Mouse (Mus musculus) embryonic facial prominence, embryonic 11.5 days (tissue): ENCODE results near the gene Tmprss6. TPM values are rescaled to one million over a fixed set of nuclear protein-coding genes. Genes with fewer than 3 reads are reported as not detected.
A peak's percentile ranks its signal among the peaks of the same experiment; 100 is the strongest.

ENCODE experiments used
- ATAC-seq: fragments of 200-750 bp; cut with Nextera tagmentation; replicated peaks from 2 replicates; pipeline ENCODE4 v1.8.0; 2017; ENCODE audit warnings: low read depth; ENCODE audit not compliant: insufficient number of reproducible peaks, low FRiP score, low TSS enrichment
- DNase-seq: peaks from one replicate; pipeline ENCODE4 v3.0.0-alpha.2; 2015; ENCODE audit warnings: low spot score
- H3K27ac ChIP-seq: fragments of 300-500 bp; sonication (generic); replicated peaks from 2 replicates; pipeline ENCODE4 v1.5.1; 2014; ENCODE audit warnings: mild to moderate bottlenecking, low read depth, low read length, control low read depth
- H3K27me3 ChIP-seq: fragments of 300-500 bp; sonication (generic); 2 replicates; pipeline ENCODE4 v1.6.1; 2014; ENCODE audit warnings: mild to moderate bottlenecking, low read length, moderate library complexity, mixed read lengths; ENCODE audit not compliant: control insufficient read depth, insufficient read depth
- H3K36me3 ChIP-seq: fragments of 300-500 bp; sonication (generic); replicated peaks from 2 replicates; pipeline ENCODE4 v1.6.1; 2014; ENCODE audit warnings: low read depth, mild to moderate bottlenecking, low read length, moderate library complexity, mixed read lengths; ENCODE audit not compliant: control insufficient read depth, insufficient read depth
- H3K4me1 ChIP-seq: fragments of 300-500 bp; sonication (generic); 2 replicates; pipeline ENCODE4 v1.6.1; 2014; ENCODE audit warnings: low read length, mixed read lengths; ENCODE audit not compliant: control insufficient read depth, insufficient read depth
- H3K4me2 ChIP-seq: fragments of 300-500 bp; sonication (generic); 2 replicates; pipeline ENCODE4 v1.6.1; 2014; ENCODE audit warnings: low read depth, mild to moderate bottlenecking, control low read depth, low read length, moderate library complexity
- H3K4me3 ChIP-seq: fragments of 300-500 bp; sonication (generic); 2 replicates; pipeline ENCODE4 v1.5.1; 2014; ENCODE audit warnings: low read depth, low read length, control low read depth
- H3K9ac ChIP-seq: fragments of 300-500 bp; sonication (generic); replicated peaks from 2 replicates; pipeline ENCODE4 v1.6.1; 2014; ENCODE audit warnings: mild to moderate bottlenecking, control low read depth, low read length
- H3K9me3 ChIP-seq: fragments of 300-500 bp; sonication (generic); replicated peaks from 2 replicates; pipeline ENCODE4 v1.6.1; 2016; ENCODE audit warnings: mild to moderate bottlenecking, low read length, inconsistent platforms, mixed read lengths; ENCODE audit not compliant: control insufficient read depth
- WGBS: fragments of 180-500 bp; shearing (Covaris S2); extraction: QIAGEN DNeasy Blood & Tissue Kit; methylation state at CpG from one replicate; pipeline ENCODE4 v1.1.7; 2014; 5-methylcytosine and 5-hydroxymethylcytosine counted together
- polyA plus RNA-seq: library from polyadenylated mRNA; unstranded; fragments of >200 nt; fragmentation: Nextera tagmentation; extraction: Ambion mirVana; gene quantifications from 2 replicates; pipeline ENCODE4 v1.2.1, GENCODE M21; 2014

Gene Tmprss6
- polyA plus RNA-seq, 1 experiment from 2014 or later = 0.21 TPM

- Histone ChIP-seq H3K9ac (no peak overlapping the region), H3K4me1 (no peaks in the 10 kb centered on the region; the same call in 1 of the 2 replicates), H3K4me3 (no peak overlapping the region), H3K36me3 (no peaks in the 10 kb centered on the region), H3K9me3 (no peaks in the 10 kb centered on the region), H3K27me3 (no peaks in the 10 kb centered on the region), H3K27ac (no peak overlapping the region), H3K4me2 (no peak overlapping the region)
- 97% methylated on average over 2 of the region's 2 CpGs for WGBS
- DNase-seq = no peak
- ATAC-seq = no peak
Observed at GRCm38 (mm10) chr15:78451201-78451600, 17.2 kb downstream of the Tmprss6 start.

GRCm38 (mm10) chr15:78450419-78450768 lies 18.0 kb downstream of the Tmprss6 start:
- H3K4me2 ChIP-seq = no peak overlapping the region
- no peaks in the 10 kb centered on the region for H3K9me3 ChIP-seq
- no peaks in the 10 kb centered on the region; the same call in 1 of the 2 replicates for H3K4me1 ChIP-seq
- no peaks in the 10 kb centered on the region for H3K27me3 ChIP-seq
- no peak for DNase-seq
- no peak overlapping the region for H3K9ac ChIP-seq
- H3K4me3 ChIP-seq = no peak overlapping the region
- WGBS = 87% methylated on average over 6 of the region's 6 CpGs
- H3K27ac ChIP-seq = no peak overlapping the region
- H3K36me3 ChIP-seq = no peaks in the 10 kb centered on the region
- ATAC-seq = no peak

- ATAC-seq = no peak
- peak; percentile 53 for DNase-seq
- H3K27ac ChIP-seq = no peak overlapping the region
- H3K9ac ChIP-seq = 0 out of 2 replicates have a peak overlapping the region, but pooled peaks have one; percentile 9
- no peaks in the 10 kb centered on the region; the same call in 1 of the 2 replicates for H3K4me1 ChIP-seq
- no peaks in the 10 kb centered on the region for H3K9me3 ChIP-seq
- no peak overlapping the region for H3K4me3 ChIP-seq
- H3K27me3 ChIP-seq = no peaks in the 10 kb centered on the region
- H3K4me2 ChIP-seq = no peak overlapping the region
- H3K36me3 ChIP-seq = no peaks in the 10 kb centered on the region
- 39% methylated on average over 7 of the region's 7 CpGs for WGBS
Observed at GRCm38 (mm10) chr15:78449694-78450418, 18.6 kb downstream of the Tmprss6 start.

DNA sequence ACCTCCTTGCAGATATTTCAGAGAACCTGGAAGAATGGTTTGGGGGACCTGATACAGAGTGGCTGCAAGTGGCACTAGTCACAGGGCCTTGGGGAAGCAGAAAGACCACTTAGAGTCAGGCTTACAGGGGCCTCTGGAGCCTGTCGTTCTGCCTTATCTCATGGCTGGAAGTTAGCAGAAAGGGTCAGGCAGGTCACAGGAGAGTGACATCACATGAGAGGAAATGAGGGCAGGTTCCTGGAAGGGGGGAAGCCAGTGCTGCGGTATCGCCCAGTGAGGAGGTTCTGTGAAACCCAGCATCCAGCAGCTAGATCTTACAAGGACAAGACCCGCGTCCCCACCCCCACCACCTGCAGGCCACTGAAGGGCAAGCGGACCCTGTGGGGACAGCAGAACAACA lies 19.3 kb downstream of the Tmprss6 start:
- Histone ChIP-seq H3K27me3 (no peaks in the 10 kb centered on the region), H3K9me3 (no peaks in the 10 kb centered on the region), H3K9ac (no peak overlapping the region), H3K4me2 (no peak overlapping the region), H3K27ac (no peak overlapping the region), H3K4me3 (no peak overlapping the region), H3K4me1 (no peaks in the 10 kb centered on the region; the same call in 1 of the 2 replicates), H3K36me3 (no peaks in the 10 kb centered on the region)
- ATAC-seq = no peak
- no peak for DNase-seq
- WGBS = 57% methylated on average over 6 of the region's 6 CpGs

DNA sequence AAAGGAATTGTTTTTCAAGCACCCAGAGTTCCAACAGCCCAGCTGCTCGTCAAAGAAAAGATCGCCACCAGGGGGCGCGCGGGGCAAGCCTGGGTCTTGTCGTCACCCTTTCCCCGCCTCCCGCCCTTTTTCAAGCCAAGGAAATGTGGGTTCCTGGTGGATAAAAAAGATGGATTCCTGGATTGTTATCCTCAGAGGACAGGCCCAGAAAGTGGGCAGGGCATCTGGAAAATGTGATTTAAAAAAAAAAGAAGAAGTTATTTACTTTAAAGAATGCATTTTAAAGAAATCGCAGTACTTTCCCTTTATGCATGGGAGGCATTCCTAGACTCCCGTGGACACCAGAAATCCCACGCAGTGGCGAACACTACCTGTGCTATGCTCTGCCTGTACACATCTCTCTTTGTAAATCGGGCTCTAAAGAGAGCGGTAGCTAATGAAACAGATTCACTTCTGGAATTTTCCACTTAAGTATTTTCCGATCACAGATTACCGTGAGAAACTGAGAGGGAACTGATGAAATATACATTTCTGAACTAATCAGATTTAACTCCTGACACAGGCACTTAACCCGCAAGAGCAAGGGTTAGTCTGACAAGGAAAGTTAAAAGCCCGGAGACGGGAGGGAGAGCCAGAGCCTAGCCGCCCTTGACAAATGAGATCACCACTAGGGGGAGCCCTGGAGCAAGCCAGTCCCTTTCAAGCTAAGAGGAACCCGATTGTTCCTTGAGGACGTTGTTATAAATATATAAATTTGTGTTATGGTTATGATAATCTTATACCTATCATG lies 20.5 kb downstream of the Tmprss6 start:
- H3K4me1 ChIP-seq = no peaks in the 10 kb centered on the region; the same call in 1 of the 2 replicates
- H3K4me2 ChIP-seq = peak overlapping the region; percentile 55
- peak overlapping the region; percentile 56 for H3K9ac ChIP-seq
- H3K9me3 ChIP-seq = no peaks in the 10 kb centered on the region
- no peaks in the 10 kb centered on the region for H3K27me3 ChIP-seq
- H3K4me3 ChIP-seq = peak overlapping the region; percentile 23
- no peak overlapping the region; the same call in 1 of the 2 replicates for H3K27ac ChIP-seq
- 2% methylated on average over 22 of the region's 22 CpGs for WGBS
- H3K36me3 ChIP-seq = no peaks in the 10 kb centered on the region
- peak; percentile 48; the same call in 1 of the 2 replicates for ATAC-seq
- peak; percentile 97 for DNase-seq

DNA sequence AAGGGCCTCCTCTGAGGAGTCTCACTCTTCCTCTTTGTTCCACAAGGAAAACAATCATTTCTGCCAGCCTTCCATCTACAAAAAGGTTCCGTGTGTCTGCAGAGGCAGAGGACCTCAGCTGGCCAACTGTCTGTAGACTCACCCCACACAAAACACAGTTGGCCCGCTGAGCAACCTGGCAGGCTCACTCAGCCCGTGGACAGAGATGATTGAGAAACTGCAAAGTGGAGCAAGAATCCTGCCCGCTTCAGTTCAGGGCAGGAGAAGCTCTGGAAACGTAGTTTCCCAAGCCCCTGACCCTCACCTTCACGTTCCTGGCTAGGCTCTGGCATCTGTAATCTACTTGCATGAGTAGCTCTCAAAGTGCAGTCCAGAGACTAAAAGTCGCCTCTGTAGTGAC lies 21.3 kb downstream of the Tmprss6 start:
- no peak overlapping the region for H3K4me2 ChIP-seq
- no peaks in the 10 kb centered on the region for H3K36me3 ChIP-seq
- H3K9ac ChIP-seq = 0 out of 2 replicates have a peak overlapping the region, but pooled peaks have one; percentile 22
- no peak overlapping the region for H3K4me3 ChIP-seq
- H3K4me1 ChIP-seq = no peaks in the 10 kb centered on the region; the same call in 1 of the 2 replicates
- DNase-seq = no peak
- 41% methylated on average over 7 of the region's 7 CpGs for WGBS
- no peaks in the 10 kb centered on the region for H3K9me3 ChIP-seq
- no peak overlapping the region for H3K27ac ChIP-seq
- ATAC-seq = no peak
- H3K27me3 ChIP-seq = no peaks in the 10 kb centered on the region

- no peak for DNase-seq
- Histone ChIP-seq H3K27ac (no peak overlapping the region), H3K4me3 (no peak overlapping the region), H3K9ac (no peak overlapping the region), H3K4me2 (no peak overlapping the region), H3K4me1 (no peaks in the 10 kb centered on the region; the same call in 1 of the 2 replicates), H3K36me3 (no peaks in the 10 kb centered on the region), H3K27me3 (no peaks in the 10 kb centered on the region), H3K9me3 (no peaks in the 10 kb centered on the region)
- WGBS = 58% methylated on average over 6 of the region's 6 CpGs
- ATAC-seq = no peak
Observed at GRCm38 (mm10) chr15:78443857-78444256, 24.6 kb downstream of the Tmprss6 start.

GRCm38 (mm10) chr15:78442231-78442630 lies 26.2 kb downstream of the Tmprss6 start:
- Histone ChIP-seq H3K27ac (no peak overlapping the region), H3K4me2 (no peak overlapping the region), H3K36me3 (no peaks in the 10 kb centered on the region), H3K9ac (no peak overlapping the region), H3K4me1 (peaks cover 6% of the 10 kb centered on the region), H3K27me3 (no peaks in the 10 kb centered on the region), H3K4me3 (no peak overlapping the region), H3K9me3 (no peaks in the 10 kb centered on the region)
- no peak for ATAC-seq
- 85% methylated on average over 19 of the region's 19 CpGs for WGBS
- DNase-seq = no peak
